7 mouse cellular contexts compared by ENCODE assay signal in the genomic region with DNA sequence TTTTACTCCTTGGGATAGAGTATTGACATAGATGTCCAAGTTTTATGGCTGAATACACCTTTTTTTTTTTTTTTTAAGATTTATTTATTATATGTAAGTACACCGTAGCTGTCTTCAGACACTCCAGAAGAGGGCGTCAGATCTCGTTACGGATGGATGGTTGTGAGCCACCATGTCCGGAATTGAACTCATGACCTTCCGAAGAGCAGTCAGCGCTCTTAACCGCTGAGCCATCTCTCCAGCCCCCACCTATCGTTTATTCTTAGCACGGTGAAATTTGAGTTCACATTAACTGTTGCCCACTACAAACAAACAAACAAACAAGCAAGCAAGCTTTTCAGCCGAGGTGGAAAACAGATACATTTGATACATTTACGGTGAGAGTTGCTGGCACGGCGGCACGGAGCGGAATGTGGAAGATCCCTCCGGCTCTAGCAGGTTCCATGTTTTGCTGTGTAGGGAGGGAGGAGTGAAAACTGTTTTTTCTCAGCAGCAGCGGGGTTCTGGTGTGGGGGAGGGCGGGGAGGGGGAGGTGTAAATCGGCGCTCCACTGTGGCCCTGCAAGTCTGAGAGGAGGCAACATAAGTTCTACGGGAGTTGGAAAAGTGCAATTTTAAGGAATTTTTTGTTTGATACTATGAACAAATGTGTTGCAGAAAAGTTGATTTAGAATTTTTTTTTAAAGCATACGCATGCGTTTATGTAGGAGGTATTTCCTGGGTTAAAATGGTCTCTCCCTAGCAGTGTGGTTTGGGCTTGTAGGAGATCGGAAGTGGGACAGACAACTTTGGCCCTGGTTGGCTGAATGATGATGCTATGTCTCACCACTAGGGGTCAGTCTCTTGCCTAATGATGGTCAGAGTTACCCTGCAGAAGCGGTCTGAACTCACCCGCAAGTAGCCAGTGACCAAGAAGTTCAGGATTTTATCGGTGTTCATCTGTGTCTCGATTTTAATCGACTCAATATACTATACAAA. TPM values are rescaled to one million over a fixed set of nuclear protein-coding genes. Genes with fewer than 3 reads are reported as not detected.
DNase-seq lines count a peak whose midpoint lies in the region; TF ChIP-seq lines count a peak whose summit lies in the region.

No protein-coding gene starts in this region.

- no peaks in the 10 kb centered on the region for H3K9me3 ChIP-seq in megakaryocyte, embryonic 14.5 days

- TF ChIP-seq CTCF in cortical plate, adult 2 months (IDR thresholded peaks at IDR 0.05; ENCODE audit: extremely low read depth, insufficient read depth, low read length), result peak; percentile 94

- H3K27me3 ChIP-seq in megakaryocyte, embryonic 14.5 days (replicated peaks), result no peaks in the 10 kb centered on the region

- peak; percentile 86 to 96 for DNase-seq in adrenal gland, adult (ENCODE audit: inconsistent age in 2 of 2, low spot score in 1 of 2)
- DNase-seq in gastrocnemius, adult 8-10 months (ENCODE audit: low spot score in 2 of 2), result peak; percentile 69 to 72
- peak; percentile 97 for DNase-seq in hindlimb bud, embryonic 11.5 days (ENCODE audit: extremely low spot score, low read depth, low spot score)
- peak; percentile 31 to 65 for DNase-seq in left cerebral cortex, adult 8-10 months (ENCODE audit: low spot score in 2 of 2)
- DNase-seq in right cerebral cortex, postnatal 10 days (ENCODE audit: low spot score in 2 of 2), result peak; percentile 81 to 84

- no peaks in the 10 kb centered on the region for H3K36me3 ChIP-seq in megakaryocyte, embryonic 14.5 days (replicated peaks; ENCODE audit: low read length)

- H3K27ac ChIP-seq in cortical plate, adult 2 months (ENCODE audit: insufficient read depth, low read length), result no peak overlapping the region

- H3K4me3 ChIP-seq in cortical plate, adult 2 months (ENCODE audit: insufficient read depth, low read length), result peak overlapping the region; percentile 78
- H3K4me3 ChIP-seq in megakaryocyte, embryonic 14.5 days (replicated peaks), result peak overlapping the region; percentile 94

- no peak for TF ChIP-seq POLR2A in cortical plate, adult 2 months (IDR thresholded peaks at IDR 0.05; ENCODE audit: extremely low read depth, insufficient read depth, low read length)

- no peaks in the 10 kb centered on the region for H3K4me1 ChIP-seq in cortical plate, adult 2 months (ENCODE audit: control insufficient read depth, insufficient read depth, low read length)
- peaks cover 43% of the 10 kb centered on the region for H3K4me1 ChIP-seq in megakaryocyte, embryonic 14.5 days

RNA-seq across cellular contexts. Expression of a gene that starts 37.9 kb away (rescaled TPM):
- polyA plus RNA-seq in cortical plate, adult 2 months (2012; rRNA removed), result 23.5 and 24.2 TPM in 2 replicates
- 10 to 100 TPM in 1 of 4 experiments, 1 to 10 TPM in 3; 8.6 to 12.2 (median 8.9) TPM for total RNA-seq in gastrocnemius, adult 8-10 months (2022)
- 10 to 100 TPM; 60.9 to 68.8 (median 63.9) TPM for total RNA-seq in left cerebral cortex, adult 8-10 months (2022)
- polyA plus RNA-seq in megakaryocyte, embryonic 14.5 days (2012; ENCODE audit: insufficient read depth, low replicate concordance), result 1.2 TPM in 1 of 2 replicates, not detected in the other

Comparison
In these comparisons a context has a peak if more than half of its experiments do, and no peak if none do; other contexts are left out.
1. RNA of a gene that starts 37.9 kb away (total RNA-seq): 60.9 to 68.8 TPM in left cerebral cortex, adult 8-10 months; 8.6 to 12.2 TPM in gastrocnemius, adult 8-10 months; every median in the first group is over 4 times any median in the second.
2. Peak in every context shown above with its lines, with median percentiles within 50 percentile points of each other: DNase-seq.